Mouse (Mus musculus) cerebellum, adult (tissue): ENCODE data around the gene Irf3.
A peak's percentile ranks its signal among the peaks of the same experiment; 100 is the strongest.
"Not testable (repeated sequence)": the region's sequence is repeated elsewhere in the genome, so short reads cannot be mapped to it uniquely, and the experiment has no call there.

Experiments used
- ATAC-seq: cut with Nextera tagmentation; 2 replicates; pipeline ENCODE4 v1.9.2; 2017; ENCODE audit warnings: mild to moderate bottlenecking, moderate library complexity, mixed read lengths; ENCODE audit not compliant: insufficient number of reproducible peaks, low FRiP score, low TSS enrichment

Irf3 gene

DNA sequence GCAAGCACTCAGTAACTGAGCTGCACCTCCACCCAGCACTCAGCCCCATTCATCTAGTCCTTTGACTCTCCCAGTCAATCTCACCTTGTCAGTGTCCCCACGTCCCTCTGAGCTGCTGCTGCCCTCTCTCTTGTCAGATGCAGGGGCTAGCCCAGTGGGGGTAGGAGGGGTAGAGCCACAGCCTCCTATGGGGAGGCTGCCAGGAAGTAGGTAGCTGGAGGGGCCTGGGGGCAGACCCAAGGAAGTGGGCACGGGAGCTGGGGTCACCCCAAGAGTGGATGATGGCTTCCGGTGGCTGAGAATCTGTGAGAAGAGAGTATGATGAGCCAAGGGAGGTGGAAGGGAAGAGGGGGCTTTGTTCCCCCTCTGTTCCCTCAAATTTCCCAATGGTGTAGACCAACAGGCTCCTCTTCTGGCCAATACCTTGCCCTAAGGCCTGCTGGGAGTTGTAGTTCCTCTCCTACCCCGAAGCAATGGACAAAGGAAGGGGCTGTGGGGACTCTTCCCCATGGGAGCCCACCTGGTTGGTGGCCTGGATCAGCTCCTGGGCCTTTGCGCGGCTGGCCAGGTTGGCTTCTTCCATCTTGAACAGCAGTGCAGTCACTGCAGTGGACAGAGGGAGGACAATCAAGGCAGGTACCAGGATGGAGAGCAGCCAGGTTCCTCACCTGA, 8.0 kb downstream of the Irf3 start:
- ATAC-seq: no peak

GRCm38 (mm10) chr7:45006503-45006902, 9.1 kb downstream of the Irf3 start:
- ATAC-seq: no peak

GRCm38 (mm10) chr7:45007141-45007540, 9.7 kb downstream of the Irf3 start:
- ATAC-seq: no peak

GRCm38 (mm10) chr7:45007846-45008245, 10.4 kb downstream of the Irf3 start:
- no peak for ATAC-seq

- no peak for ATAC-seq
Measured at GRCm38 (mm10) chr7:45008411-45008810, 11.0 kb downstream of the Irf3 start.

GRCm38 (mm10) chr7:45012011-45012410, 14.6 kb downstream of the Irf3 start:
- no peak for ATAC-seq

DNA sequence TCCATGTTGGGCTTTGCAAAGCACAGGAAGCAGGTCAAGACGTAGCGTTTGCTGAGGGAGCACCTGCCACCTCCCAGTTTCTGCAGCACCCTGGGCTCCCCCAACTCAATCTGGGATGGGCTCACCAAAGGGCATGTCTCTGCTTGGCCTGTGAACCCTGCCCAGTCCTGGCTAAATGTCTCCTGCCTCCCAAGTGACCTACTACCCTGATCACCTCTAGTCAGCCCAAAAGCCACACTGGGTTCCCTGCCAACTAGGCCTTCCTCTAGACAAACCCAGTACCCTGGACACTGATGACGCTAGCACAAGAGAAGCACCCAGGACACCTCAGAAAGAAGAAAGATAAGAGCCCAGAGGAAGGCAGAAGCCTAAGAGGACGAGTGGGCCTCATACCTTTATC, 15.4 kb downstream of the Irf3 start:
- ATAC-seq: no peak

DNA sequence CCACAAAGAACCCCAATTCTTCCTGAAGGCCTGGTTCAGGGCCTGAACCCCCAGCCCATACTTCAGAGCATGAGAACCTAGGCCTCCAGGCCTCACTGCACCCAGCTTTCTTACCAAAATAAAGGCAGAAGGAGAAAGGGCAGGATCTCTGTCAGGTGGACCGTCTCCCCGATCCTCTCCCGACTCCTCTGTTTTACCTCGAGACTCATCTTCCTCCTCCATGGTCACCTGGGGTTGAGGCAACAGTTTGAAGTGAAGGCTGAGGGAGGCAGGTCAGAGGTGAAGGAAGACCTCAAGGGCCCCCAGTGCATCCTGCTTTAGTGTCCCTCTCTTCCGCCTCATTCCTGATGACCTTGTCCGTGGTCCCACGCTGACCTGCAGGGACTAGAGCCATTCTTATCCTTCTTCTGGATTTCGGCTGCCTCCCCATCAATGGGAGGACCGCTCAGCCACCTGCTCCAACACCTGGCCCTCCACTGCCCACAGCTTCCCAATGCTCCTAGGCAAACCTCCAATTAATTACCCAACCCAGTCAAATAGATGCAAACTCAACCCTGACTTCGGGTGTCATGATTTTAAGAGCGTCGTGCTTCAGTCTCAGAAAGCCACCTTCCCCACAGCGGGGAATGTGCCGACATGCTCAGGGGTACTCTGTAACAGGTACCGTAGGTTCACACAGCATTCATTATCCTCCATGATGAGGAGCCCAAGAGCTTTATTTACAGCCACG, 16.1 kb downstream of the Irf3 start:
- ATAC-seq: no peak

GRCm38 (mm10) chr7:45014096-45014451, 16.6 kb downstream of the Irf3 start:
- ATAC-seq: no peak

DNA sequence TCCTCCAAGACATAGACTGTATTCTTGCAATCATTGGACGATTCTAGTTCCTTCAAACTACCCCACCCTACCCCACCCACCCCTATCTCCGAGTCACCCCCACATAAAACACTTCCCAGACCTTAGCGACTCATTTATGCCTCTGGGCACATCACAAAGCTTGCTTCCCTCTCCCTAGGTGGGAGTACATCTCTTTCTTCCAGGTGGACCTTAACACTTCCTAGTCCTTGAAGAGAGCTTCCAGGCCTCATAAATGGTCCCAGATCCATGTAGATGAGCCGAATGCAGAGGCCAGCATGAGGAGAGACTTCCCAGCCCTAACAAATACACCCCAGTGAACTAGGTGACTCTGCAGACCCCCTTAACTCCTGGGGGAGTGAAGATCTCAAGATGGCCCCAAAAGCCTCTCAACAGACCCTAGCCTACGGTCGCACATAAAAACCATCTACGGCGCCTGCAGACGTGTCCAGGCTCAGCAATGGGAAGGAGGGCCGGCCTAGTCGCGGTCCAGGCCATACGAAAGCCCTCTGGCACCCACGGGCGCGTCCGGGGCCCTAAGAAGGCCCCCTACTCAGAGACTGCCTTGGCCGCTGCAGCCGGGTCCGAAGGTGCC, 18.0 kb downstream of the Irf3 start:
- peak; percentile 21; the same call in 1 of the 2 replicates for ATAC-seq

DNA sequence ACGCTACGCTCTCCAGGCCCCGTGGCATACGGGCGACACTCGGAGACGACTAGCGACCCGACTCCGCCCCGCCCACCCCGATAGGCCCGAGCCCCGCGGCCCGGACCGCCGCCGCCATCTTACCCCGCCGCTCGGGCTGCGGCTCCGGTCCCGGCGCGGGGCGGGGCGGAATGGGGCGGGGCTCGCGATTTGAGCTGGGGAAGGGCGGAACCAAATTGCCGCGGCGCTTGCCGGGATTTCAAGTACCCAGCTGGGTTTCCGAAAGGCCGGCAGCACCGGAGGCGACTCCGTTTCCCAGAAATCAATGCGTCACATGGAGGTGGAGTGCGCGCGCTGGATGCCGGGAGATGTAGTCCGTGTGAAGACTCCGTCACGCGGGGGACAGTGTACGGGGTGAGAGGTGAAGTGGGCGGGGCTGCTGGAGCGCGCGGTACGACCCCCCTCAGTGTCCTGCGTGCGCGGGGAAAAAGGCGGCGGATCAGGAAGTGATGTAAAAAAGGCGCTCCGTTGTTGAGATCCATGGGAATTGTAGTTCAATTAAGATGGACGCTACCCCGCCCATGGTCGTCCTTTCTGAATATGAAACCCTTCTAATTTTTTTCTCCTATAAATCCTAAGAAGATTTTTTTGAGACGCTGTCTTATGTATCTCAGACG, 18.6 kb downstream of the Irf3 start, which contains the start of gene Scaf1:
Gene Scaf1, minus strand, starts transcription at position 407 of the 656 bp plus-strand sequence.
- ATAC-seq: peak; percentile 70

DNA sequence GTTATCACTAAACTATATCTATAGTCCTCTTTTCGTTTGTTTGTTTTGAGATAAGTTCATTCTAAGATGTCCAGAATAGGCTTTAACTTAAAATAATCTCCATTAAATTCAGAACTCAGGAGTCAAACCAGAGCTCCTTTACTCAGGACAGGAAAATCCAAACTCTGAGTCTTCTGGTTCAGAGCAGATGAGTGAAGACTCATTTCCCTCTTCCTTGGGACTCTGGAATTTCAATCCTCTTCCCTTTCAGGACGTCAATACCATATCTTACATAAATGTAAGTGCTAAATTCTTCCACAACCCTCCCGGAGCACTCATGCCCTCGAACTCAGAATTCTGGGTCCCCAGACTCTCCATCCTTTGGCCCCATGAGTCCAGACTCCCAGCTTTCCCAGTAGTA, 19.3 kb downstream of the Irf3 start:
- no peak for ATAC-seq

DNA sequence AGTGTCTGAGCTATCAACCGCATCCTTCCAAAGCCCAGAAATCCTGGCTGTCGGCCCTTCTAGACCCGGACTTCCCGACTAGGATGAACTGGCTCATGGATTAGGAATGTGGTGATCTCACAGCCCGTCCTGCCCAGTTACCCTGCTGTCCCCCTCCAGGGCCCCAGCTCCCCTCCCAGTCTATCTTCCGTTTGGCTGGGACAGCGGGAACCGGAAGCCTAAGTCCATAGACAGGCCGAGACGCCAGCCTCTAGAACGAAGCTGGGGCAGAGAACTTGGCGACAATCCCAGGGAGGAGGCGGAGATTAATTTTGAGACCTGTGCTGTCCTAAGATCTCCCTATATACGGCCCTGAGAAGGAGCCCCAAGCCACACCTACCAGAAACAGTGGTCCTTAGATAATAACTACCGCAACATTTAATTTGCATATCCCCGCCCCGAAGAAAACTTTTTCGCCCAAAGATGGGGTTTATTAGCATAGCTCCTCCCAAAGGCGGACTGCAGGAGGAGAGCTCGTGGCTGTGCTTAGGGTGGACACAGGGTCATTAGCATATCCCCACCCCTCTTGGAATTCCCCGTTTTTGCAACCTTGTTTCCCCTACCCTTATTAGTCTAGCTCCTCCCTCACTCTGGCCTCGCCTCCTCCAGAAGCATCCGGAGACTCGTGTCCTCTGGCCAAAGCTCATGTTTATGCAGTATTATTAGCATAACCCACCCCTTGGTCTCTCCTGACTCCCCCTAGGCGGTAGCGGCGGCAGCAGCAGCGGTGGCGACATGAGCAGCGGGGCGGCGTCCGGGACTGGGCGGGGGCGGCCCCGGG, 20.0 kb downstream of the Irf3 start, which contains the start of gene Rras:
Gene Rras, plus strand, starts transcription at position 720 of the 820 bp plus-strand sequence.
- ATAC-seq: peak; percentile 63

DNA sequence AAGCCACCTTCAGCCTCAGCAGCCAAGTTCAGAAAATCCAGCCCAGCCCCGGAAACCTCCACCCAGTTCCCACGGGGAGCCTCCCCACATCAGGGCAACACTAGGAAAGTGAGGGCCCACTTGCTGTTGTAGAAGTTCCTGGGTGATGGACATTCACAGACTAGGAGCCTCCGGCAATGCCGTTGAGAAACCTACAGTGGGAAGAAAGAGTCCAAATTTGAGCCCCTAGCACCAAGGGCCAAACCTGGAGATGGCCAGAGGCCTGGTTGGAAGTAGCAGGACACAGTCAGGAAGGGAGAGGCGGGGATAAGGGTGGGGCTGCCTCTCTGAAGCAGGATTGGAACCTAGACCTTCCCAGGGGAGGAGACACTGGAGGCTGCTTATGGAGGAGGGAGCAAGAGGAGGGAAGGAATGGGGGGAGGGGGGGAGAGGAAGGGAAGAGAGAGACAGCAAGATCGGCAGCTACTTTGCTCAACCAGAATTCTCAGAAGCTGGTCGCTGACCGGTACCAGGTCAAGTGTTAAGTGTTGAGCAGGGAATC, 21.7 kb downstream of the Irf3 start:
- ATAC-seq: no peak

DNA sequence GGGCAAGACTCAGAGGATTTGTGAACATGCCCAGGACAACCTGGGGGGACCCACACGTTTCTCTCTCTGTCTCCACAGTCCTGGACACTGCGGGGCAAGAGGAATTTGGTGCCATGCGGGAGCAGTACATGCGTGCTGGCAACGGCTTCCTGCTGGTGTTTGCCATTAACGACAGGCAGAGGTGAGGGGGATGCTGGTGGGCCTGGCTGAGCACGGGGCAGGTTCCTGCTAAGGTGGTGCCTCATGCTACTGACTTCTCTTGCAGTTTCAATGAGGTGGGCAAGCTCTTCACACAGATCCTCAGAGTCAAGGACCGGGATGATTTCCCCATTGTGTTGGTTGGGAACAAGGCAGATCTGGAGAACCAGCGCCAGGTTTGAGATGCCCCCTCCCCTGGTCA, 22.8 kb downstream of the Irf3 start:
- no peak for ATAC-seq

DNA sequence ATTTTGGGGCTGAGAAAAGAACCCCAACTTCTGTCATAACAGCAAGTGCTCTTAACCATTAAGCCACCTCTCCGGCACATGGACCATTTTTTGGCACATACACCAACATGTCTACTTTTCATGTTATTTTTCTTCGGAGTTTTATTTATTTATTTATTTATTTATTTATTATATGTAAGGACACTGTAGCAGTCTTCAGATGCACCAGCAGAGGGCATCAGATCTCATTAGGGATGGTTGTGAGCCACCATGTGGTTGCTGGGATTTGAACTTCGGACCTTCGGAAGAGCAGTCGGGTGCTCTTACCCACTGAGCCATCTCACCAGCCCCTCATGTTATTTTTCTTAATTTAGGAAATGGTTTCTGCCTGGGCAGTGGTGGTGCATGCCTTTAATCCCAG, 26.3 kb downstream of the Irf3 start:
- not testable (repeated sequence) for ATAC-seq

DNA sequence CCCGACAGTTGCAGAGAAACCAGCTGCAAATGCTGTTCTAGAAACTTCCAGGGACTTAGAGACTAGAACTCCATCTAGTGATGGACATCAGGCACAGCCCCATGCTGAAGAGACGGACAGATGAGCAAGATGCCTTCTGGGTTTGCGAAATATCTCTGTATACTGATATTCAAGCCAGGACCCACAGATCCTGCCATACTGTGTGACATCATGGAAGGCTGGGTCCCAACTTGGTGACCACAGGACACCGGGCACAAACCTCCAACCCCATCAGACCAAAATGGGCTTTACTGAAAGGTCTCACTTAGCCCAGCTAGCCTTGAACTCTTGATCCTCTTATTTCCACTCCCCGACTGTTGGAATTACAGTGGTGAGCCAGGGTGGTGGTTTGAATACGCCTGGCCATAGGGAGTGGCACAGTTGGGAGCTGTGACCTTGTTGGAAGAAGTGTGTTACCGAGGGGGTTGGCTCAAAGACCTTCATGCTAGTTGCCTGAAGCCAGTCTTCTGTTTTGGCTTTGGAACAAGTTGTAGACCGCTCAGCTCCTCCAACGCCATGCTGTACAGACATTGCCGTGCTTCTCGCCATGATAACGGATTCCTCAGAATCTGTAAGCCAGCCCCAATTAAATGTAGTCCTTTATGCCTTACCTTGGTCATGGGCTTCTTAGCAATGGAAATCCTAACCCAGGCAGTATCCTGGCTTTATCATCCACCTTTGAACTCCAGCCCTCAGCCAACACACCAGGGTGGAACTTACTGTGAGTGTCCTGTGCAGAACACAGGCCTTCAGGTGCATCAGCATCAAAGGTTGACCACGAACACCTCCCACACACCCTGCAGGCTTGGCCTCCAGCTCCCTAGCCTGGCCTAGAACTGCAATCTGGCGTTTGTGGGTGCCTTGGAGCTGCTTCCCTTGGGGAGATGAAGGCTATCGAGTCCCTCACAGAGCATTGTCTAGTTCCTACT, 27.1 kb downstream of the Irf3 start:
- ATAC-seq: no peak

- ATAC-seq: no peak
Measured at GRCm38 (mm10) chr7:45025601-45026220, 28.3 kb downstream of the Irf3 start.
